Mouse (Mus musculus) hindbrain, embryonic 10.5 days (tissue): Measurements from ENCODE around the gene Plg. TPM values are rescaled to one million over a fixed set of nuclear protein-coding genes. Genes with fewer than 3 reads are reported as not detected.
A peak's percentile ranks its signal among the peaks of the same experiment; 100 is the strongest.

Source experiments
- DNase-seq: peaks from one replicate; pipeline ENCODE4 v3.0.0-alpha.2; 2017; ENCODE audit warnings: low spot score
- H3K27ac ChIP-seq: fragments of 300-500 bp; sonication (generic); 2 replicates; pipeline ENCODE4 v1.5.1; 2016; ENCODE audit warnings: mild to moderate bottlenecking, moderate library complexity
- H3K27me3 ChIP-seq: fragments of 300-500 bp; sonication (generic); 2 replicates; pipeline ENCODE4 v1.6.1; 2016; ENCODE audit warnings: mild to moderate bottlenecking; ENCODE audit not compliant: poor library complexity, insufficient read depth, severe bottlenecking
- H3K36me3 ChIP-seq: fragments of 300-500 bp; sonication (generic); 2 replicates; pipeline ENCODE4 v1.6.1; 2016; ENCODE audit warnings: mild to moderate bottlenecking, moderate library complexity
- H3K4me1 ChIP-seq: fragments of 300-500 bp; sonication (generic); replicated peaks from 2 replicates; pipeline ENCODE4 v1.6.1; 2016; ENCODE audit warnings: mild to moderate bottlenecking
- H3K4me3 ChIP-seq: fragments of 300-500 bp; sonication (generic); 2 replicates; pipeline ENCODE4 v1.5.1; 2016; ENCODE audit warnings: mild to moderate bottlenecking, moderate library complexity
- H3K9me3 ChIP-seq: fragments of 300-500 bp; sonication (generic); 2 replicates; pipeline ENCODE4 v1.6.1; 2016; ENCODE audit warnings: mild to moderate bottlenecking, moderate library complexity
- WGBS: fragments of 180-500 bp; shearing (Covaris S2); methylation state at CpG from one replicate; pipeline ENCODE4 v1.1.7; 2016; 5-methylcytosine and 5-hydroxymethylcytosine counted together
- polyA plus RNA-seq: library from polyadenylated mRNA; unstranded; fragments of >200 nt; fragmentation: Nextera tagmentation; extraction: Ambion mirVana; gene quantifications from 2 replicates; pipeline ENCODE4 v1.2.1, GENCODE M21; 2016

Plg gene
- polyA plus RNA-seq: not detected in 2 replicates

- peaks cover 9% of the 10 kb centered on the region for H3K4me1 ChIP-seq
- 92% methylated on average over 11 of the region's 11 CpGs for WGBS
- no peak for DNase-seq
- H3K36me3 ChIP-seq: no peaks in the 10 kb centered on the region
- no peak within 1 kb of the TSS for H3K4me3 ChIP-seq
- no peaks in the 10 kb centered on the region for H3K27me3 ChIP-seq
- H3K27ac ChIP-seq: no peak within 1 kb of the TSS
- H3K9me3 ChIP-seq: no peaks in the 10 kb centered on the region
Observed at GRCm38 (mm10) chr17:12377981-12378705, at the start of gene Plg. Plg (plus strand) TSS chr17:12378608.

DNA sequence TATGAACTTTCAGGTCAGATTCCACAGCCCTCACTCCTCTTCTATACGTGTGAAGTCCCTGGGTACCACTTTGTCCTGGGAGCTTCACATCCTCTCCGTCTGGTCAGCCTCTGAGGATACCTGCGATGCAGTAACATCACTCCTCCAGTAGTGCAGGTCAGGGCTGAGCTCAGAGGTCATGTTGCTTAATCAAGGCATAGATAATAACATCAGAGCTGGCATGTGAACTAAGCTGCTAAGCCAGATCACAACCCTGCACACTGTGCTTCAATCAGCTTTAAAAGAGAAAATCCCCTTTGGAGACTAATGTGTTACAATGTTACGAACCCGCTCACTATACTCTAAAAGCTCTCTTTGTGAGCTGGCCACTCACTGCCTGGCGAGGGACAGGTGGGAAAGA, 43.3 kb upstream of the Plg start:
- Histone ChIP-seq H3K4me3 (no peak overlapping the region), H3K4me1 (no peaks in the 10 kb centered on the region), H3K27ac (no peak overlapping the region), H3K36me3 (no peaks in the 10 kb centered on the region), H3K27me3 (no peaks in the 10 kb centered on the region), H3K9me3 (0 out of 2 replicates have a peak, but pooled peaks cover 5% of the 10 kb centered on the region)
- WGBS: 78% methylated on average over 6 of the region's 6 CpGs
- no peak for DNase-seq

GRCm38 (mm10) chr17:12336073-12336868, 42.1 kb upstream of the Plg start:
- no peaks in the 10 kb centered on the region for H3K4me1 ChIP-seq

DNA sequence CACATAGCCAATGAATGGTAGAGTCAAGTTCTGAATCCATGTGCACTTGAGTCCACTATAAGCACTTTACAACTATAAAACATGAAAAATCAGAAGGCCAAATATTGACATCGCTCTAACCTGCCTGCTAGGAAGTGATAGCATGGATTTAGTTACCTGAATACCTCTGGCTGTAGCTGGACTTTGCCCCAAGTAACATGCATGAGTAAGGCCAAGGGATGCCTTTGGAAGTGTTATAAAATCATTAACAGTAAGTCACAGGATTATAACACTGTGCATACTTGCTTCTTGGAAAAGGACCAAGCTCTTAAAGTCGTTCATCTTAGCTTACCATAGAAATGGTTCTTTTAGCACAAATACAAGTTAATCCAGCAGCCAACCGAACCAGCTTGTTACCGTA, 41.3 kb upstream of the Plg start:
- WGBS: 93% methylated on average over 4 of the region's 4 CpGs
- Histone ChIP-seq H3K4me3 (no peak overlapping the region), H3K9me3 (0 out of 2 replicates have a peak, but pooled peaks cover 5% of the 10 kb centered on the region), H3K27ac (no peak overlapping the region), H3K4me1 (no peaks in the 10 kb centered on the region), H3K36me3 (no peaks in the 10 kb centered on the region), H3K27me3 (no peaks in the 10 kb centered on the region)
- DNase-seq: no peak

More at GRCm38 (mm10) chr17:12336073-12336868, 42.1 kb upstream of the Plg start:
- 87% methylated on average over 19 of the region's 19 CpGs for WGBS
- DNase-seq: no peak
- Histone ChIP-seq H3K27ac (no peak overlapping the region), H3K4me3 (no peak overlapping the region), H3K9me3 (0 out of 2 replicates have a peak, but pooled peaks cover 5% of the 10 kb centered on the region), H3K36me3 (no peaks in the 10 kb centered on the region), H3K27me3 (no peaks in the 10 kb centered on the region)

- H3K27ac ChIP-seq: no peak overlapping the region
- H3K36me3 ChIP-seq: no peaks in the 10 kb centered on the region
- H3K4me3 ChIP-seq: no peak overlapping the region
- 79% methylated on average over 9 of the region's 9 CpGs for WGBS
- 0 out of 2 replicates have a peak, but pooled peaks cover 7% of the 10 kb centered on the region for H3K4me1 ChIP-seq
- H3K27me3 ChIP-seq: no peaks in the 10 kb centered on the region
- H3K9me3 ChIP-seq: 0 out of 2 replicates have a peak, but pooled peaks cover 5% of the 10 kb centered on the region
- DNase-seq: no peak
Observed at GRCm38 (mm10) chr17:12343702-12344376, 34.6 kb upstream of the Plg start.

GRCm38 (mm10) chr17:12347462-12347861, 30.9 kb upstream of the Plg start:
- Histone ChIP-seq H3K4me1 (peaks cover 9% of the 10 kb centered on the region; the same call in 1 of the 2 replicates), H3K36me3 (no peaks in the 10 kb centered on the region), H3K27ac (no peak overlapping the region), H3K4me3 (no peak overlapping the region), H3K9me3 (no peaks in the 10 kb centered on the region), H3K27me3 (no peaks in the 10 kb centered on the region)
- DNase-seq: no peak
- 98% methylated on average over 1 of the region's 1 CpGs for WGBS

- Histone ChIP-seq H3K27me3 (no peaks in the 10 kb centered on the region), H3K36me3 (no peaks in the 10 kb centered on the region), H3K4me3 (no peak overlapping the region), H3K27ac (no peak overlapping the region), H3K4me1 (peaks cover 21% of the 10 kb centered on the region), H3K9me3 (no peaks in the 10 kb centered on the region)
- 88% methylated on average over 6 of the region's 6 CpGs for WGBS
- no peak for DNase-seq
Observed at GRCm38 (mm10) chr17:12351564-12351963, 26.8 kb upstream of the Plg start.

- 65% methylated on average over 1 of the region's 1 CpGs for WGBS
- no peak for DNase-seq
- H3K27ac ChIP-seq: peak overlapping the region; percentile 73
- H3K4me3 ChIP-seq: no peak overlapping the region
- no peaks in the 10 kb centered on the region for H3K9me3 ChIP-seq
- H3K27me3 ChIP-seq: no peaks in the 10 kb centered on the region
- no peaks in the 10 kb centered on the region for H3K36me3 ChIP-seq
- H3K4me1 ChIP-seq: peaks cover 21% of the 10 kb centered on the region
Observed at GRCm38 (mm10) chr17:12352781-12353180, 25.6 kb upstream of the Plg start.

DNA sequence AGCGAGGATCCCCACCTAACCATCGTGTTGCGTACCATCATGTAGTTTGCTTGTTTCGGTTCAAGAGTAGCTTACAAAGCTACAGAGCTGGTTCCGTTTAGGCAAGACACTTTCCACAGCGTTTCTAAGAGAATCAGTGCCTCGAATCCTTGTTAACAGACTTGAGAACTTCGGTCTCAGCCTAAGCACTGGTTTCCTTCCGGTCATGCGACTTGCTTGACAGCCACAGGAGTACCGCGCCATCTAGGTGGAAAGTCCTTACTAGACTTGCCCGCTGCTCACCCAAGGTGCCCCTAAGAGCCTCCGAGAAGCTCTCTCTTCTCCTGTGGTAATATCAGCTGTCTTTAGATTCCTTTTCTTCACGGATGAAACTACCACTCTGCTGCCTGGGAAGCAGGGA, 18.5 kb upstream of the Plg start:
- WGBS: 87% methylated on average over 15 of the region's 15 CpGs
- no peak overlapping the region for H3K4me3 ChIP-seq

DNA sequence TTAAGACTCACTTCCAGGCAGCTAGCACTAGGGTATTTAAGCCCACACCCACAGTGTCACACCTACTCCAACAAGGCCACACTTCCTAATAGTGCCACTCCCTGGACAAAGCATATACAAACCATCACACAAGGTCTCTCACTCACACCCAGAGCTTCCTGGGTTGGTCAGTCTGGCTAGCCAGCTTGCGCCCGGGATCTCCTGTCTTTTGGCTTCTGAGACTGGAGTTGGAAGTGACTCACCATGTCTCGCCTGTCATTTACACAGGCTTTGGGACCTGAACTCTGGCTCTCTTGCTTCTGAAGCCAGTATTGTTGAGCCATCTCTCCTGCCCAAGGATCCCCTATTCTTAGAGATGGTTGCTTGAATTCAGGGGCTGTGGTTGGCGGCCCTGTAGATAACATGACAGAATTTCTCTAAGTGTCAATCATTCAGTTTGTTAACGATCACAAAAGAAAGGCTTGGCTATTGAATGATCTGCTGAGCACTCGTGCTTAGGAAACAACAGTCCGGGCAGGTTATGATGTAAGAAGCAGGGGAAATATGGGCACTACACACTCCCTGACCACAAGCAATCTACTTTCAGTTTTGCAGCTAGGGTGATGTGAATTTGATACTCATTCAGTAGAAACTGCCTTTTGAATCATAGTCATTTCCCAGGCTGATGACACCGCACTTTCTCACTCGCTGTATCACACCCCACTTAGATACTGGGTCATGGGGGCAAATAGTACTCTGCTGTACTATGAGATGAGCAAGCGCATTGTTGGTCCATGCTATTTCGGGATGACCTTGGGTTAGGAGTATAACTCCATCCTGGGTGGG, 14.6 kb upstream of the Plg start:
- no peak for DNase-seq
- no peak overlapping the region for H3K4me3 ChIP-seq
- H3K27me3 ChIP-seq: no peaks in the 10 kb centered on the region
- 88% methylated on average over 11 of the region's 11 CpGs for WGBS
- H3K4me1 ChIP-seq: peaks cover 5% of the 10 kb centered on the region; the same call in 1 of the 2 replicates
- H3K36me3 ChIP-seq: no peaks in the 10 kb centered on the region
- no peaks in the 10 kb centered on the region for H3K9me3 ChIP-seq
- H3K27ac ChIP-seq: no peak overlapping the region

More for the DNA sequence above, 18.5 kb upstream of the Plg start:
- DNase-seq: no peak
- no peaks in the 10 kb centered on the region for H3K27me3 ChIP-seq
- no peaks in the 10 kb centered on the region for H3K9me3 ChIP-seq
- H3K36me3 ChIP-seq: no peaks in the 10 kb centered on the region
- H3K27ac ChIP-seq: no peak overlapping the region
- peaks cover 5% of the 10 kb centered on the region; the same call in 1 of the 2 replicates for H3K4me1 ChIP-seq

DNA sequence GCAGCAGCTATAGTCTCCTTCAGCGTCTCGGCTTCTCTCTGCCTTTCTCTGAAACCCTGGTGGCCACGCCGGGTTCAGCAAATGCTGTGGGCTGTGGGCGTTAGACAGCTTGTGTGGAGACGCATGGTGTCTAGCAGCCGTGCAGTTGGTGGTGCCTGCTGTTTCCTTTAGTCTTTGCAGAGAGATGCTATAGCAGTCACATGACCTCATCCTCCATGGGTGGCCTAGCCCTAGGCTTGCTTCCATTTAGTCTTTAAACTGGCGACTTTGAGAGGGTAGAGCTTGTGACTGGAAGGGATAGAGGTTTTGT, 14.0 kb upstream of the Plg start:
- 60% methylated on average over 8 of the region's 8 CpGs for WGBS
- no peak for DNase-seq
- no peaks in the 10 kb centered on the region for H3K36me3 ChIP-seq
- peaks cover 5% of the 10 kb centered on the region; the same call in 1 of the 2 replicates for H3K4me1 ChIP-seq
- no peaks in the 10 kb centered on the region for H3K9me3 ChIP-seq
- H3K27ac ChIP-seq: no peak overlapping the region
- no peaks in the 10 kb centered on the region for H3K27me3 ChIP-seq
- no peak overlapping the region for H3K4me3 ChIP-seq

- Histone ChIP-seq H3K4me3 (no peak overlapping the region), H3K27me3 (no peaks in the 10 kb centered on the region), H3K27ac (0 out of 2 replicates have a peak overlapping the region, but pooled peaks have one; percentile 20), H3K36me3 (no peaks in the 10 kb centered on the region), H3K4me1 (peaks cover 10% of the 10 kb centered on the region), H3K9me3 (no peaks in the 10 kb centered on the region)
- DNase-seq: peak; percentile 65
- WGBS: 36% methylated on average over 5 of the region's 5 CpGs
Observed at GRCm38 (mm10) chr17:12367373-12367930, 11.0 kb upstream of the Plg start.
